Mouse (Mus musculus): ENCODE results near the gene Slc12a9. TPM values are rescaled to one million over a fixed set of nuclear protein-coding genes. Genes with fewer than 3 reads are reported as not detected.

Gene Slc12a9
- polyA plus RNA-seq, 1 experiment from 2014 or later, result 24.5 TPM

DNA sequence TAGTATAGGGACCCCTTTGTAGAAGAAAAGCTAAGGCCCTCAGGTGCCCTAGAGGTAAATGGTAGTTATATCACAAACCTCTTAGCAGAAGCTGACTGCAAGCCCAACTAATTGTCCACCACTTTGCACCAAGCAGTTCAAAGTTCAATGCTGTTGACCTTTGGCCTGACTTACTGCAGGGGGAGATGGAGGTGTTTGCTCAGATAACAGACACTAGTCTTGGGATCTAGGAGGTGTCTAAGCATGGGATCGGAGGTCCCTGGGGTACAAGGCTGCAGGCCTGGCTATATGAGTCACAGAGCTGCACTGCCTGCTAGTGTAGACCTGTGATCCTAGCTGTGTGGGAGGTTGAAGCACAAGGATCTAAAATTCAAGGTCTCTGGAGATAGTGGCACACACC lies 14.8 kb downstream of the Slc12a9 start:
- no peak overlapping the region for H3K4me2 ChIP-seq (ENCODE audit: low read length)
- peaks cover 21% of the 10 kb centered on the region for H3K36me3 ChIP-seq (ENCODE audit: control insufficient read depth, insufficient read depth, low read length)
- peaks cover 14% of the 10 kb centered on the region for H3K4me1 ChIP-seq (ENCODE audit: control insufficient read depth, insufficient read depth, low read depth, low read length)
- H3K27ac ChIP-seq (ENCODE audit: low read depth, low read length), result no peak overlapping the region
- ATAC-seq, result no peak
- no peak overlapping the region for H3K4me3 ChIP-seq (ENCODE audit: low read length)
- H3K9me3 ChIP-seq (ENCODE audit: control insufficient read depth, low read length), result no peaks in the 10 kb centered on the region
- H3K9ac ChIP-seq (ENCODE audit: low read depth, low read length), result no peak overlapping the region
- H3K27me3 ChIP-seq (replicated peaks; ENCODE audit: control insufficient read depth, insufficient read depth, low read length), result no peaks in the 10 kb centered on the region
- WGBS, result 88% methylated on average over 1 of the region's 1 CpGs

DNA sequence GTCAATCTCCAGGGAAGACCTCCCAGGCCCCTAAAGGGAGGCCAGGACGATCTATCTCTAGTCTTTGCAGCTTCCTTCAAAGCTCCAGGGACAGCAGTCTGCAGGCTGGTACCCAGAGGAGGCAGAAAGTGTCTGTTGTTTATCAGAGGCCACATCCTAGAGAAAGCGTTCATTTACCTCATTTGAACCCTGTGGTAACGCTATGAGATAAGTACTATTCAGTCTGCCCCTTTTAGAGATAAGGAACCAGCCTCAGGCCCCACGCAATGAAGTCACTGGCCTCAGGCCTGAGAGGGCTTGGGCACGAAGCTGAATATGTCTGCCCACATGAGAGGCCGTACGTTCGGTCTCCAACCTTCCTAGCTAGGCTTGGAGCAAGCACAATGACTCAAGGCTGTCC lies 16.0 kb downstream of the Slc12a9 start:
- WGBS, result 90% methylated on average over 8 of the region's 8 CpGs
- ATAC-seq, result no peak

DNA sequence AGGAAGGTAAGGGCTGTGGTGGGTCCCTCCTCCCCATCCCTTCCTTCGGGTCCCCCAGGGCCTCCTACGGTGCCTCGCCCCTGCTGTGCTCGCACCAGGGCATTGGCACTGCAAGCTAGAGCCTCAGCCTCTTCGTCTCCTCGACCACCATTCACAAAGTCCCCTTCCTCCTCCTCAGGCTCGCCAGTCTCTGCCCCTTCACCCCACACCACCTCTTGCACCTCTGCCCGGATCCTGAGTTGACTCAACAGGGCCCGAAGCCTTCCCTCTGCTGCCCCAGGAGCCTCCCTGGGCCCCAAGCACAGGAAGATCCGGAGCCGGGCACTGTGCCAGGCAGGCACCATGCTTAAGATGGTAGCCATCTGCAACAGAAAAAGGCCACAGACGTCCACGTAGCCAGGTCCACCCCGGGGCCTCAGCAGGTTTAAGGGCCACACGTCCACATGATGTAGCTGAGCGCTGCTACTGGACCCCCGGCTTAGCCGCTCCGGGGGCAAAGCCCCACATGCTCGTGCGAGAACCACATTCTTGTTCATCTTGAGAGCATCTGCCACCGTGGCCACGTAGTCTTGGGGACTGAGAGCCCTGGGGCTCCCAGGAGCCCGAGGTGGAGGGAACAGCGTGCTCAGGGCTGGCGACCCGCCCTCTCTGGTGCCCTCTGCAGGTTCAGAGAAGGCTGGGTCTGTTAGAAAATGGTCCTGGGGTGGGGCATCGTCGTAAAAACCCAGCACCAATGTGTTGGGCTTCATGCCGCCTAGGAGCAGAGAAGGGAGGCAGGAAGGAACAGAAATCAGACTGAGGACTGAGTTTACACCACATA lies 18.1 kb downstream of the Slc12a9 start:
- Histone ChIP-seq H3K4me2 (ENCODE audit: low read length) (no peak overlapping the region; the same call in 1 of the 2 replicates), H3K27me3 (replicated peaks; ENCODE audit: control insufficient read depth, insufficient read depth, low read length) (no peaks in the 10 kb centered on the region), H3K36me3 (ENCODE audit: control insufficient read depth, insufficient read depth, low read length) (peaks cover 8% of the 10 kb centered on the region), H3K9ac (ENCODE audit: low read depth, low read length) (no peak overlapping the region), H3K27ac (ENCODE audit: low read depth, low read length) (no peak overlapping the region), H3K4me1 (ENCODE audit: control insufficient read depth, insufficient read depth, low read depth, low read length) (peaks cover 19% of the 10 kb centered on the region), H3K9me3 (ENCODE audit: control insufficient read depth, low read length) (no peaks in the 10 kb centered on the region), H3K4me3 (ENCODE audit: low read length) (no peak overlapping the region)
- 38% methylated on average over 30 of the region's 30 CpGs for WGBS
- no peak; the same call in 1 of the 2 replicates for ATAC-seq

More for the DNA sequence above, 16.0 kb downstream of the Slc12a9 start:
- Histone ChIP-seq H3K4me1 (ENCODE audit: control insufficient read depth, insufficient read depth, low read depth, low read length) (peaks cover 19% of the 10 kb centered on the region), H3K4me2 (ENCODE audit: low read length) (no peak overlapping the region), H3K9ac (ENCODE audit: low read depth, low read length) (no peak overlapping the region), H3K27me3 (replicated peaks; ENCODE audit: control insufficient read depth, insufficient read depth, low read length) (no peaks in the 10 kb centered on the region), H3K36me3 (ENCODE audit: control insufficient read depth, insufficient read depth, low read length) (peaks cover 18% of the 10 kb centered on the region), H3K9me3 (ENCODE audit: control insufficient read depth, low read length) (no peaks in the 10 kb centered on the region), H3K4me3 (ENCODE audit: low read length) (no peak overlapping the region), H3K27ac (ENCODE audit: low read depth, low read length) (no peak overlapping the region)

DNA sequence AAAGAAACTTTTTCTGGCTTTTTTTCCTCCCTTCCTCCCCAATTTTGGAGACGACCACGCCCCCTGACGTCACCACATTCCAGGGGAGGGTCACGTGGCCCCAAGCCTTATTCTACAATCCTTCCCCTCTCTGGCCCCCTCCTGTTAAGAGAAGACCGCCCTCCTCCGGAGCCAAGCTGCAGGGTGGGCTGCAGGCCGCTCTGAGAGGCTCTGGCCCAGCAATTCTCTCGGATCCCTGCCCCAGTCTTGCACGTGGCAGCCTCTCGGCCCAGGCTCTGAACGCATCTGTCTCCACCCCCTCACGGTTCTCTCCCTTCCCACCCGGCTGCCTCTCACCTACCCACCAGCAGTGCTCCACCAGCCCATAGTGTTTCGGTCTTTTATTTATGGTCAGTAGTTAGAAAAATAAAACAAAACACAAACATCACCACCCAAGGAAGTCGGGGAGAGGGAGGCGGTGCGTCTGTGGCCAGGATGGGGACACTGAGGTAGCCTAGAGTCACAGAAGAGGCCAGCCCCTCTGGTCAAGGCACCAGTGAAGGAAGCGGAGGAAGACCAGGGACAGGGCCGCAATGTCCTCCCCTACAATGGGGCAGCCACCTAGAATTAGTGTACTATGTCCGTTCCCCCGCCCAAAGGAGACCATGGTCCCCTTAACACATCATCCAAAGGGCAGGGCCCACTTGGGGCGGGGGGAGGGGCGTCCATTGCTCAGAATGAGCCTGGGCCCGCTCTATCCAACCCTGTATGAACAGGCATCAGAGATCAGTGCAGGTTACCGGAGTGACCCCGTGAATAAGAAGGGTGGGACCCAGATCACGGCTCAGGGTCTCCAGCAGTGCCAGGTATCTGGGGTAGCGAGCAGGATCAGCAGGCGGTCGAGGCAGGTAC lies 19.0 kb downstream of the Slc12a9 start, which contains the start of gene Trip6:
Trip6 (minus strand) TSS at position 212 of the 891 bp plus-strand sequence.
- peak within 1 kb of the TSS; percentile 60 for H3K4me2 ChIP-seq (ENCODE audit: low read length)
- peak within 1 kb of the TSS; percentile 66 for H3K27ac ChIP-seq (ENCODE audit: low read depth, low read length)
- ATAC-seq, result peak; percentile 77
- H3K4me3 ChIP-seq (ENCODE audit: low read length), result peak within 1 kb of the TSS; percentile 42
- WGBS, result 12% methylated on average over 30 of the region's 30 CpGs
- no peaks in the 10 kb centered on the region for H3K9me3 ChIP-seq (ENCODE audit: control insufficient read depth, low read length)
- H3K36me3 ChIP-seq (ENCODE audit: control insufficient read depth, insufficient read depth, low read length), result peaks cover 7% of the 10 kb centered on the region; the same call in 1 of the 2 replicates
- H3K9ac ChIP-seq (ENCODE audit: low read depth, low read length), result peak within 1 kb of the TSS; percentile 65
- H3K27me3 ChIP-seq (replicated peaks; ENCODE audit: control insufficient read depth, insufficient read depth, low read length), result no peaks in the 10 kb centered on the region
- peaks cover 19% of the 10 kb centered on the region for H3K4me1 ChIP-seq (ENCODE audit: control insufficient read depth, insufficient read depth, low read depth, low read length)

DNA sequence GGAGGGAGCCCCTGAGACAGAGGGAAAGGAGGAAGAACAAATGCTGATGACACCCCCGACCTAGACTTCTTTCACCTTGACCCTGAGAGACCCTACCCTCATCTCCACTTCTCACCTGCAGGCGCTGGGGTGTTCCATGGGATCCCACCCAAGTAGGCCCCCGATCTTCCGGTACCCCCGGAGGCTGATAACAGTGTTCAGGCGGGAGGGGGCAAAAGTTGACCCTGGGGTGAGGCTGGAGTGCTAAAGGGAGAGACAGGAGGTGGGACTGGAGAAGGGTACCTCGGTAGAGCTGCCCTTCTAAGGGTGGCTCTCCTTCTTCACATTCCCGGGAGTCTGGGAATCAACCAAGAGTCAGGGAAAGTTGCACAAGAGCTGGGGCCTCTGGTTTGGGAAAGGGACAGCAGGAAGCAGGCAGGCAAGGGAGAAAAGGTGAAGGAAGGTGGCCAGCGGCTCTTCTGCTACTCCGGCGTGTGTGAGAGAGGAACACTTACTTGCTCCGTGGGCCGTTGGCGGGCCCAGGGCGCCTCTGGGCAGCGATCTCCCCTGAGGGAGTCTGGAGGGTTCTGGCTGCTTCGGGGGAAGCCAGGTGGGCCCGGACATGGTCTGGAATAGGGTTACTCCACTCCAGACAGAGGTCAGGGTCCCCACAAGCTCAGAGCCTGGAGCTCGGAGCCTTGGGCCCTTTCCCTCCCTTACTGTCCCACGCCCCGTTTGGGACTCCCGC lies 19.8 kb downstream of the Slc12a9 start:
- no peaks in the 10 kb centered on the region for H3K9me3 ChIP-seq (ENCODE audit: control insufficient read depth, low read length)
- no peak; the same call in 1 of the 2 replicates for ATAC-seq
- H3K4me2 ChIP-seq (ENCODE audit: low read length), result peak overlapping the region; percentile 60
- H3K4me3 ChIP-seq (ENCODE audit: low read length), result peak overlapping the region; percentile 42
- no peaks in the 10 kb centered on the region for H3K27me3 ChIP-seq (replicated peaks; ENCODE audit: control insufficient read depth, insufficient read depth, low read length)
- H3K36me3 ChIP-seq (ENCODE audit: control insufficient read depth, insufficient read depth, low read length), result peaks cover 7% of the 10 kb centered on the region; the same call in 1 of the 2 replicates
- peak overlapping the region; percentile 66 for H3K27ac ChIP-seq (ENCODE audit: low read depth, low read length)
- 7% methylated on average over 22 of the region's 22 CpGs for WGBS
- H3K9ac ChIP-seq (ENCODE audit: low read depth, low read length), result peak overlapping the region; percentile 65
- H3K4me1 ChIP-seq (ENCODE audit: control insufficient read depth, insufficient read depth, low read depth, low read length), result peaks cover 19% of the 10 kb centered on the region

DNA sequence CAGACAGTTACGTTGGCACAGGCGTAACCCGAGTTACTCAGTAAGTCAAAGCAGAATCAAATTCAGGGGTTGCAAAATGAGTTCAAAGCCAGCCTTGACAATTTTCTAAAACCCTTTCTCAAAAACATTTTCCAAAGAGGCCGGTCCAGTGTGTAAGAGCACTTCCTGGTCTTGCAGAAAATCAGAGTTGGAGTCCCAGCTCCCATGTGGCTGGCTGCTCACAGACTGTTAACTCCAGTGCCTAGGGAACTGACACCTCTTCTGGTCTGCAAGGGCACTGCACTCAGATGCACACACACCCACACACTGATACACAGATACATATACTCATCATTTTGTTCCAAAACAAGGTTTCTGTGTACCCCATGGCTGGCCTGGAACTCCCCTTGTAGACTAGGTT lies 25.0 kb downstream of the Slc12a9 start:
- ATAC-seq, result no peak
- Histone ChIP-seq H3K4me3 (ENCODE audit: low read length) (peak overlapping the region; percentile 69), H3K4me1 (ENCODE audit: control insufficient read depth, insufficient read depth, low read depth, low read length) (peaks cover 35% of the 10 kb centered on the region), H3K4me2 (ENCODE audit: low read length) (peak overlapping the region; percentile 72), H3K27me3 (replicated peaks; ENCODE audit: control insufficient read depth, insufficient read depth, low read length) (no peaks in the 10 kb centered on the region), H3K27ac (ENCODE audit: low read depth, low read length) (peak overlapping the region; percentile 93), H3K9ac (ENCODE audit: low read depth, low read length) (peak overlapping the region; percentile 84), H3K9me3 (ENCODE audit: control insufficient read depth, low read length) (no peaks in the 10 kb centered on the region), H3K36me3 (ENCODE audit: control insufficient read depth, insufficient read depth, low read length) (no peaks in the 10 kb centered on the region)
- 92% methylated on average over 4 of the region's 4 CpGs for WGBS

DNA sequence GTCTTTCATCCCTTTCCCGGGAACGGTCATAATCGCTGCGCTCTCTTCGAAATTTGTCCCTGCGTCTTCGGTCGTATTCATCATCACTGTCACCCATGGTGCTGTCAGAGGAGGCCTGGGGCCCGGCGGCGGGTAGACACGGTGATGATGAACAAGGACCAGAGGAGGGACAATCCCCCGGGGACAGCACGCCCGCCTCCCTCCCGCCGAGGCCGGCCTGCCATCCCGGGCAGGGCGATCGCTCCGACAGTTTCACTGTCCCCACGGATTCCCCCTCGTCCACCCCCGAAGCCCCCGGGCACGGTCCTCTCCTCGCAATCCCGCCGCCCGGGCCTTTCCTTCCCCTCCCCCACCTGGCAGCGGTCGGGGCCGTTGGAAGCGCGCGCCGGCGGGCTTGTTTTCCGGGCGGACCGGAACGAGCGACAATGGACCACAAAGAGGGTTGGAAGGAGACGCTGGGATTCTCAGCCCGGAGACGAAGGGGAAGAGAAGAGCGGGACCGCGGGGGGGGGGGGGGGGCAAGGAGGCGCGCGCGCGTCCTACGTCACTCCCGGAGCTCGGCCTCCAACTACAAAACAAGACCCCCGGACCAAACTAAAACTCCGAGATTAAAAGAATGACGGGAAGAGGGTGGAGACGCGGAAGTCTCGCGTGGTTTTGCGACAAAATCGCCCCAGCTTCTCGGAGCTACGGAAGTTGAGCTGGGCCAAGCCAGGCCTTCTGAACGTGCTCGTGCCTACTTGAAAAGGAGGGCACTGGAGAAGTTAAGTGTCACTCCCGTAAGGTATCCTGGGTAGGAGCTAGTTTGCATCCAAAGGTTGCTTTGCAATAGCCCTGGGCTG lies 26.1 kb downstream of the Slc12a9 start, which contains the start of gene Srrt:
Srrt (minus strand) TSS at position 604 of the 842 bp plus-strand sequence.
- Histone ChIP-seq H3K4me2 (ENCODE audit: low read length) (peak within 1 kb of the TSS; percentile 81), H3K9me3 (ENCODE audit: control insufficient read depth, low read length) (no peaks in the 10 kb centered on the region), H3K36me3 (ENCODE audit: control insufficient read depth, insufficient read depth, low read length) (peaks cover 6% of the 10 kb centered on the region), H3K9ac (ENCODE audit: low read depth, low read length) (peak within 1 kb of the TSS; percentile 84), H3K4me1 (ENCODE audit: control insufficient read depth, insufficient read depth, low read depth, low read length) (peaks cover 33% of the 10 kb centered on the region), H3K27ac (ENCODE audit: low read depth, low read length) (peak within 1 kb of the TSS; percentile 93), H3K4me3 (ENCODE audit: low read length) (peak within 1 kb of the TSS; percentile 69), H3K27me3 (replicated peaks; ENCODE audit: control insufficient read depth, insufficient read depth, low read length) (no peaks in the 10 kb centered on the region)
- 1% methylated on average over 43 of the region's 72 CpGs for WGBS
- ATAC-seq, result peak; percentile 94

DNA sequence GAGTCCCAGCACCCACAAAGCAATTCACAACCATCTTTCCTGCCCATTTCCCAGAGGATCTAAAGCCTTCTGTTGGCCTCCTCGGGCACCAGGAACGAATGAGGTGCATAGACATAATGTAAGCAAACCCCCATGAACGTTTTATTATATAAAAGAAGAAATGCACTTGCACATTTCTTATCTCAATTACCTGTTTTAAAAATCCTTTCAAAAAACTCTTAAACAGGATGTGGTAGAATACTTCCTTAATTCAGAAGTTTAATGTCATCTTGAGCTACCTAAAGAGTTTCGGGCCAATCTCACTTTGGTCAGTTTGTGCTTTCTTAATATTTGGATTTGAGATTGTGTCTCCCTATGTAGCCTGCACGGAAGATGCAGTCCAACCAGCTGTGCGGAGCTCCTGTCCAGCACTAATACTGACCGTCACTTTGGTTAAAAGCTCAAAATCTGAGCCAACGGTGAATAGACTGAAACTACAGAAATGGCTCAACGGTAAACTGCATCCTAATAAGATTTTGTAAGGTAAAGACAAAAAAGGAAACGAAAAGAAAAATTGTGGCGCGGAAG lies 26.9 kb downstream of the Slc12a9 start:
- 14% methylated on average over 12 of the region's 12 CpGs for WGBS
- H3K4me1 ChIP-seq (ENCODE audit: control insufficient read depth, insufficient read depth, low read depth, low read length), result peaks cover 33% of the 10 kb centered on the region
- H3K27me3 ChIP-seq (replicated peaks; ENCODE audit: control insufficient read depth, insufficient read depth, low read length), result no peaks in the 10 kb centered on the region
- H3K36me3 ChIP-seq (ENCODE audit: control insufficient read depth, insufficient read depth, low read length), result peaks cover 13% of the 10 kb centered on the region
- H3K4me3 ChIP-seq (ENCODE audit: low read length), result peak overlapping the region; percentile 69
- H3K9me3 ChIP-seq (ENCODE audit: control insufficient read depth, low read length), result no peaks in the 10 kb centered on the region
- peak overlapping the region; percentile 81 for H3K4me2 ChIP-seq (ENCODE audit: low read length)
- peak overlapping the region; percentile 93 for H3K27ac ChIP-seq (ENCODE audit: low read depth, low read length)
- peak overlapping the region; percentile 84 for H3K9ac ChIP-seq (ENCODE audit: low read depth, low read length)
- ATAC-seq, result no peak

Data from hindbrain, embryonic 16.5 days (tissue).